Mouse (Mus musculus) erythroid progenitor cell, adult 5-6 weeks (primary cell): ENCODE data around the gene Btg2. TPM values are rescaled to one million over a fixed set of nuclear protein-coding genes. Genes with fewer than 3 reads are reported as not detected.

Source experiments
- ATAC-seq: replicated peaks from 2 replicates; pipeline ENCODE4 v1.8.0; 2016; ENCODE audit warnings: moderate number of reproducible peaks, mild to moderate bottlenecking, moderate TSS enrichment, inconsistent platforms; ENCODE audit not compliant: poor library complexity, low FRiP score, severe bottlenecking
- total RNA-seq, 2 experiments: library from RNA; stranded (forward) in 1 of 2; stranded (reverse) in 1 of 2; fragments of 150-400 nt in 1 of 2; fragments of 186-747, 209-891 nt in 1 of 2; gene quantifications; 2 replicates each; pipeline versions ENCODE4 v1.2.3 to v1.2.4; 2015 to 2017; ENCODE audit warnings: low replicate concordance in 2 of 2

Gene Btg2
- total RNA-seq, 2 experiments from 2014 or later = 184 to 261 TPM

GRCm38 (mm10) chr1:134037172-134037571 lies 41.7 kb downstream of the Btg2 start, which contains the start of gene Fmod:
Gene Fmod (plus strand): TSS chr1:134037254.
- no peak for ATAC-seq

- ATAC-seq = no peak
Observed at GRCm38 (mm10) chr1:134036492-134036891, 42.4 kb downstream of the Btg2 start.

GRCm38 (mm10) chr1:134028161-134028846 lies 50.6 kb downstream of the Btg2 start:
- no peak for ATAC-seq

- ATAC-seq = no peak
Observed at GRCm38 (mm10) chr1:134026741-134027140, 52.2 kb downstream of the Btg2 start.

- no peak for ATAC-seq
Observed at GRCm38 (mm10) chr1:134025975-134026374, 52.9 kb downstream of the Btg2 start.

Other genes starting within 250 kb of the Btg2 start
- gene Optc, start 171.1 kb downstream of the Btg2 start, total RNA-seq (2015; ENCODE audit: low replicate concordance) = not detected in 2 replicates
- gene Optc, start 171.1 kb downstream of the Btg2 start, total RNA-seq (2017; ENCODE audit: low replicate concordance) = not detected in 2 replicates
- gene Prelp, start 157.7 kb downstream of the Btg2 start, total RNA-seq (2015; ENCODE audit: low replicate concordance) = 0.42 TPM in 1 of 2 replicates, not detected in the other
- gene Prelp, start 157.7 kb downstream of the Btg2 start, total RNA-seq (2017; ENCODE audit: low replicate concordance) = 0.13 TPM in 1 of 2 replicates, not detected in the other
- not detected in 2 replicates for gene Fmod, start 41.9 kb downstream of the Btg2 start, total RNA-seq (2015; ENCODE audit: low replicate concordance)
- not detected in 2 replicates for gene Fmod, start 41.9 kb downstream of the Btg2 start, total RNA-seq (2017; ENCODE audit: low replicate concordance)
- gene Chit1, start 32.1 kb upstream of the Btg2 start, total RNA-seq (2015; ENCODE audit: low replicate concordance) = 1.1 and 4.2 TPM in 2 replicates
- gene Chit1, start 32.1 kb upstream of the Btg2 start, total RNA-seq (2017; ENCODE audit: low replicate concordance) = not detected in 2 replicates
- 19.3 and 76.8 TPM in 2 replicates for gene Chil1, start 103.1 kb upstream of the Btg2 start, total RNA-seq (2015; ENCODE audit: low replicate concordance)
- 13.9 and 22.5 TPM in 2 replicates for gene Chil1, start 103.1 kb upstream of the Btg2 start, total RNA-seq (2017; ENCODE audit: low replicate concordance)
- not detected in 2 replicates for gene Mybph, start 114.3 kb upstream of the Btg2 start, total RNA-seq (2015; ENCODE audit: low replicate concordance)
- gene Mybph, start 114.3 kb upstream of the Btg2 start, total RNA-seq (2017; ENCODE audit: low replicate concordance) = 0.39 TPM in 1 of 2 replicates, not detected in the other
- not detected in 2 replicates for gene Adora1, start 156.3 kb upstream of the Btg2 start, total RNA-seq (2015; ENCODE audit: low replicate concordance)
- gene Adora1, start 156.3 kb upstream of the Btg2 start, total RNA-seq (2017; ENCODE audit: low replicate concordance) = not detected in 2 replicates
- not detected in 2 replicates for gene Myog, start 210.9 kb upstream of the Btg2 start, total RNA-seq (2015; ENCODE audit: low replicate concordance)
- not detected in 2 replicates for gene Myog, start 210.9 kb upstream of the Btg2 start, total RNA-seq (2017; ENCODE audit: low replicate concordance)